Mouse (Mus musculus) heart, embryonic 12.5 days (tissue): ENCODE data around the gene Bpi. TPM values are rescaled to one million over a fixed set of nuclear protein-coding genes. Genes with fewer than 3 reads are reported as not detected.

Experiments
- ATAC-seq: fragments of 200-750 bp; cut with Nextera tagmentation; 2 replicates; pipeline ENCODE4 v1.8.0; 2017; ENCODE audit warnings: moderate TSS enrichment, moderate library complexity; ENCODE audit not compliant: insufficient number of reproducible peaks, low FRiP score
- H3K27ac ChIP-seq: fragments of 300-500 bp; sonication (generic); 2 replicates; pipeline ENCODE4 v1.5.1; 2016; ENCODE audit warnings: mild to moderate bottlenecking, moderate library complexity; ENCODE audit not compliant: poor library complexity, severe bottlenecking
- H3K27me3 ChIP-seq: fragments of 300-500 bp; sonication (generic); replicated peaks from 2 replicates; pipeline ENCODE4 v1.6.1; 2016; ENCODE audit warnings: mild to moderate bottlenecking, moderate library complexity
- H3K36me3 ChIP-seq: fragments of 300-500 bp; sonication (generic); 2 replicates; pipeline ENCODE4 v1.6.1; 2016; ENCODE audit warnings: mild to moderate bottlenecking, moderate library complexity
- H3K4me1 ChIP-seq: fragments of 300-500 bp; sonication (generic); replicated peaks from 2 replicates; pipeline ENCODE4 v1.6.1; 2016; ENCODE audit warnings: mild to moderate bottlenecking
- H3K4me2 ChIP-seq: fragments of 300-500 bp; sonication (generic); 2 replicates; pipeline ENCODE4 v1.6.1; 2016; ENCODE audit warnings: mild to moderate bottlenecking, moderate library complexity
- H3K4me3 ChIP-seq: fragments of 300-500 bp; sonication (generic); 2 replicates; pipeline ENCODE4 v1.5.1; 2016; ENCODE audit warnings: mild to moderate bottlenecking
- H3K9ac ChIP-seq: fragments of 300-500 bp; sonication (generic); 2 replicates; pipeline ENCODE4 v1.6.1; 2016; ENCODE audit warnings: mild to moderate bottlenecking, moderate library complexity
- H3K9me3 ChIP-seq: fragments of 300-500 bp; sonication (generic); replicated peaks from 2 replicates; pipeline ENCODE4 v1.6.1; 2016; ENCODE audit warnings: mild to moderate bottlenecking, moderate library complexity
- WGBS: fragments of 180-500 bp; shearing (Covaris S2); methylation state at CpG from one replicate; pipeline ENCODE4 v1.1.7; 2016; 5-methylcytosine and 5-hydroxymethylcytosine counted together
- polyA plus RNA-seq: library from polyadenylated mRNA; unstranded; fragments of >200 nt; fragmentation: Nextera tagmentation; extraction: Ambion mirVana; gene quantifications from 2 replicates; pipeline ENCODE4 v1.2.1, GENCODE M21; 2016

The Bpi gene
- polyA plus RNA-seq, 1 experiment from 2014 or later = not detected

DNA sequence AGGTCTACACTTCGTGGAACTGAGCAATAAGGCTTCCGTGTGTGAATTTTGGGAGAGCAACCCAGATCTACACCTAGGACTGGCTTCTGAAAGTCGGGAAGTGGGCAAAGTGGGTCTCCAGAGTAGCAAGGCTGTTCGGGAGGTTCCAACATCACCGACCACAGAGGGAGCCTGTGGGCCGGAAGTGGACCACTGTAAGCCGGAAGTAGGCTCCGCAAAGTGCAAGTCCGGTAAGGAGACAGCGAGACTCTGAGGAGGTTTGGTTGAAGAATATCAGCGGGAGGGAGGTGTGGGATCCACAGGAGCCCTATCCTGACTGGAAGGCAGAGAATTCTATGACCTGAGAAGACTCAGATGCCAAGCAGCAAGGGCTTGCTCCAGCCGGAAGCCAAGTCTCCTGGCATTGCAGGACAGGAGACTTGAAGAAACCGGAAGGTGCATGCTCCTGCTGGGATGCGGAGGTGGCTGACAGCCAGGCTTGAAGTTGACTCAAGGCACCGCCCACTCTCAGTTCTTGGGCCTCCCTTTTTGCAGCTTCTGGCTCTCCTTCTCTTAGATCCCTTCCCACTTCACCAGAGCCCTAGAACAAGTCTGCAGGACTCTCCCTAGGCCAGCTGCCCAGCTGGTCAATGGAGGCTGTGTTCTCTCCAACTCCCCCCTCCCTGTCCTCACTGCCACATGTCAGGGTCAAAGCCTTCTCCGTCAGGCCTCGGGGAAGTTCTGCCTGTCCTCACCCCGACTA, 14.6 kb upstream of the Bpi start:
- Histone ChIP-seq H3K36me3 (no peaks in the 10 kb centered on the region), H3K4me2 (no peak overlapping the region), H3K4me3 (no peak overlapping the region), H3K27ac (no peak overlapping the region), H3K9me3 (0 out of 2 replicates have a peak, but pooled peaks cover 8% of the 10 kb centered on the region), H3K9ac (no peak overlapping the region), H3K27me3 (no peaks in the 10 kb centered on the region), H3K4me1 (peaks cover 5% of the 10 kb centered on the region; the same call in 1 of the 2 replicates)
- no peak for ATAC-seq
- 61% methylated on average over 18 of the region's 18 CpGs for WGBS

- Histone ChIP-seq H3K36me3 (no peaks in the 10 kb centered on the region), H3K4me1 (peaks cover 8% of the 10 kb centered on the region), H3K4me3 (no peak overlapping the region), H3K9ac (no peak overlapping the region), H3K27ac (no peak overlapping the region), H3K4me2 (no peak overlapping the region), H3K27me3 (no peaks in the 10 kb centered on the region), H3K9me3 (0 out of 2 replicates have a peak, but pooled peaks cover under 1% of the 10 kb centered on the region)
- no peak for ATAC-seq
- WGBS = 66% methylated on average over 4 of the region's 4 CpGs
These were observed 12.6 kb upstream of the Bpi start for GRCm38 (mm10) chr2:158245072-158245817.

- H3K27ac ChIP-seq = no peak overlapping the region
- H3K27me3 ChIP-seq = no peaks in the 10 kb centered on the region
- WGBS = 77% methylated on average over 6 of the region's 6 CpGs
- H3K4me3 ChIP-seq = no peak overlapping the region
- no peak for ATAC-seq
- no peaks in the 10 kb centered on the region for H3K36me3 ChIP-seq
- H3K4me2 ChIP-seq = no peak overlapping the region
- H3K9ac ChIP-seq = no peak overlapping the region
- H3K4me1 ChIP-seq = peaks cover 30% of the 10 kb centered on the region
- no peaks in the 10 kb centered on the region for H3K9me3 ChIP-seq
These were observed 10.0 kb upstream of the Bpi start for GRCm38 (mm10) chr2:158247852-158248251.

DNA sequence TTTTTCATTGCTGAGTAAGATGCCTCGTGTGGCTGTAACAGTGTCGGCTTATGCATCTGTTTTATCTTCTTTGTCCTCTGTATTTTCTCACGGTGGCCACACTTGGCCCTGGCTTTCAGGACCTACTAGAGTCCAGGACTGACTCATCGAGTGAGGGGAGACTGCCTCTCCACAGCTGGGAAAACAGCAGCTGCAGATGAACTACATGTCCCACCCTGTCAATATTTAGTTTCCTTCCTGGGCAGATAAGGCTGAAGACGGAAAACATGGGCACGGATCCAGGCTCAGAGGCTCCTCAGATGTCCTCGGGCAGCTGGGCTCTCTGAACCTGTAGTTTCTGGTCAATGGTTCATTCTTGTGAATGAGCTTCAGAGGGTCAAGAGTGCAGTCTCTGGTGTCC, 9.6 kb upstream of the Bpi start:
- H3K9me3 ChIP-seq = no peaks in the 10 kb centered on the region
- H3K36me3 ChIP-seq = no peaks in the 10 kb centered on the region
- peaks cover 31% of the 10 kb centered on the region for H3K4me1 ChIP-seq
- H3K4me2 ChIP-seq = no peak overlapping the region
- 33% methylated on average over 7 of the region's 7 CpGs for WGBS
- no peak overlapping the region for H3K9ac ChIP-seq
- no peak overlapping the region for H3K27ac ChIP-seq
- ATAC-seq = peak; percentile 81
- H3K27me3 ChIP-seq = no peaks in the 10 kb centered on the region
- H3K4me3 ChIP-seq = no peak overlapping the region

DNA sequence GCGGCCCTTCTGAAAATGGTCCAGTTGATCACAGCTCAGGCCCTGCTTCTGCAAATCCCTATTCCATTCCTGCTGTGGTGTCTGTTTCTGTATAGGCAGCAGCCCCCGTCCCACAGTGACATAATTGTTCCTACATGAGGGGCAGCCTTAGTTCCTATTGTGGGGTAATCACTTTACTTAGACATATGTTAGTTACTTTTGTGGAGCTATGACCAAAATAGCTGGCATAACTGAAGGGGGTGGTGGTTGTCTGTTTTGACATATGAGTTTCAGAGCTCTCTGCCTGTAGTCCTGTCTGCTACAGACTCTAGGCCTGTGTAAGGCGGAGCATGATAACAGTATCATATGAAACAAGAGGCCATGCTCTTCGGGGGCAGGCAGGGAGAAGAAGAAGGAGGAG, 7.3 kb upstream of the Bpi start:
- H3K4me3 ChIP-seq = no peak overlapping the region
- H3K27ac ChIP-seq = no peak overlapping the region
- H3K4me2 ChIP-seq = no peak overlapping the region
- no peaks in the 10 kb centered on the region for H3K9me3 ChIP-seq
- H3K27me3 ChIP-seq = no peaks in the 10 kb centered on the region
- no peak for ATAC-seq
- WGBS = 59% methylated on average over 4 of the region's 4 CpGs
- H3K9ac ChIP-seq = peak overlapping the region; percentile 15; the same call in 1 of the 2 replicates
- H3K36me3 ChIP-seq = no peaks in the 10 kb centered on the region
- H3K4me1 ChIP-seq = peaks cover 41% of the 10 kb centered on the region

DNA sequence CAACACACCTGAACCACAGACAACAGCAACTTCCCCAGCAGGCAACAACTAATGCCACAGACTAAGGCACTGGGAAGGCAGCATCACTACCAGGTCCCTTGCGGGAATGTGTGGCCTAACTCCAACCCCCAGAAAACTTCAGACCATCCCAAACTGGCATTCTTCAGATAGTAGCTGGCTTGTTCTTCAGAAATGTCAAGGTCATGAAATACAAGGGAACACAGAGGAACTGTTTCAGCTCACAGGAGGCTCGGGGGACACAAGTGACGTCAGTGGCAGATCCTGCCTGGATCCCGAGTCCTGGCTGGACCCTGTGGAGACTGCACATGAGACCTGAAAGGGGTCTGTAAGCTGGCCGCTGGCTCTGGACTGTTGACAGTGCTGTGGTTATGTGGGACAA, 4.1 kb upstream of the Bpi start:
- no peak overlapping the region for H3K27ac ChIP-seq
- H3K4me2 ChIP-seq = no peak overlapping the region
- no peaks in the 10 kb centered on the region for H3K36me3 ChIP-seq
- WGBS = 44% methylated on average over 5 of the region's 5 CpGs
- H3K27me3 ChIP-seq = peaks cover 10% of the 10 kb centered on the region
- H3K4me1 ChIP-seq = peaks cover 47% of the 10 kb centered on the region
- H3K9ac ChIP-seq = no peak overlapping the region
- no peak overlapping the region for H3K4me3 ChIP-seq
- H3K9me3 ChIP-seq = no peaks in the 10 kb centered on the region
- no peak for ATAC-seq

- no peak for ATAC-seq
- H3K4me1 ChIP-seq = peaks cover 28% of the 10 kb centered on the region
- H3K4me2 ChIP-seq = no peak overlapping the region
- H3K36me3 ChIP-seq = no peaks in the 10 kb centered on the region
- peaks cover 37% of the 10 kb centered on the region for H3K27me3 ChIP-seq
- no peak overlapping the region for H3K9ac ChIP-seq
- no peaks in the 10 kb centered on the region for H3K9me3 ChIP-seq
- H3K4me3 ChIP-seq = no peak overlapping the region
- 18% methylated on average over 5 of the region's 5 CpGs for WGBS
- H3K27ac ChIP-seq = no peak overlapping the region
These were observed 1.0 kb upstream of the Bpi start for GRCm38 (mm10) chr2:158256894-158257293.

DNA sequence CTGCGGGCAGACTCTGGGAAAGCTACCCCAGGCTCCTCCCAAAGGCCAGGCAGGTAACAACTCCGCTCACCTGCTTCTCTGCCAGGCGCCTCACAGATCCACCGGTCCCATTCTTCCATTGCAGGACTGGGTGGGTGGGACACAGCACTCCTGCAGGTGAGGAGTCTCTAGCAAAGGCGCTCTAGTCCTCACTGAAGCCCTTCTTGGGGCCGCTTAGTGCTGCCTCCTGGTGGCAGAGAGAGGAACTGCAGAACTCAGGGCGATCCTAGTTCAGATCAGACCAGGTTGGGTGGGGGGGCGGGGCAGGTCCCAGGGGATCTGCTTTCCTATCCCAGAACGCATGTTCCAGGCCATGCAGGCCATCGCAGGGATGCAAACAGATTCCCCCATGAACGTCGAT, 887 bp downstream of the Bpi start:
- Histone ChIP-seq H3K4me3 (no peak overlapping the region), H3K36me3 (no peaks in the 10 kb centered on the region), H3K9me3 (no peaks in the 10 kb centered on the region), H3K9ac (no peak overlapping the region), H3K4me2 (no peak overlapping the region), H3K4me1 (peaks cover 17% of the 10 kb centered on the region), H3K27me3 (peaks cover 48% of the 10 kb centered on the region), H3K27ac (no peak overlapping the region)
- no peak for ATAC-seq
- 11% methylated on average over 12 of the region's 12 CpGs for WGBS

- 74% methylated on average over 8 of the region's 8 CpGs for WGBS
These were observed 1.6 kb downstream of the Bpi start for GRCm38 (mm10) chr2:158259498-158259897.

GRCm38 (mm10) chr2:158264877-158265276, 7.0 kb downstream of the Bpi start:
- 72% methylated on average over 3 of the region's 3 CpGs for WGBS
- Histone ChIP-seq H3K9me3 (no peaks in the 10 kb centered on the region), H3K27me3 (peaks cover 30% of the 10 kb centered on the region), H3K36me3 (no peaks in the 10 kb centered on the region), H3K27ac (no peak overlapping the region), H3K4me3 (no peak overlapping the region), H3K9ac (no peak overlapping the region), H3K4me2 (no peak overlapping the region), H3K4me1 (no peaks in the 10 kb centered on the region; the same call in 1 of the 2 replicates)
- ATAC-seq = no peak

More at GRCm38 (mm10) chr2:158259498-158259897, 1.6 kb downstream of the Bpi start:
- no peak for ATAC-seq
- H3K4me3 ChIP-seq = no peak overlapping the region
- H3K27ac ChIP-seq = no peak overlapping the region
- no peaks in the 10 kb centered on the region for H3K9me3 ChIP-seq
- H3K4me2 ChIP-seq = no peak overlapping the region
- H3K4me1 ChIP-seq = peaks cover 14% of the 10 kb centered on the region
- H3K36me3 ChIP-seq = no peaks in the 10 kb centered on the region
- H3K9ac ChIP-seq = no peak overlapping the region
- peaks cover 48% of the 10 kb centered on the region for H3K27me3 ChIP-seq

GRCm38 (mm10) chr2:158270017-158270416, 12.1 kb downstream of the Bpi start:
- no peak for ATAC-seq
- Histone ChIP-seq H3K27ac (no peak overlapping the region), H3K9me3 (no peaks in the 10 kb centered on the region), H3K36me3 (no peaks in the 10 kb centered on the region), H3K4me1 (peaks cover 3% of the 10 kb centered on the region; the same call in 1 of the 2 replicates), H3K4me3 (no peak overlapping the region), H3K9ac (no peak overlapping the region), H3K4me2 (no peak overlapping the region), H3K27me3 (no peaks in the 10 kb centered on the region)
- WGBS = 78% methylated on average over 8 of the region's 8 CpGs
